Mouse (Mus musculus) cerebellum, adult 2 months (tissue): ENCODE measurements around the gene Inka1. TPM values are rescaled to one million over a fixed set of nuclear protein-coding genes. Genes with fewer than 3 reads are reported as not detected.

Experiments
- DNase-seq, 2 experiments: peaks; one replicate each; pipeline ENCODE4 v3.0.0; 2021
- H3K27ac ChIP-seq: fragments of 200-500 bp; 2 replicates; pipeline ENCODE4 v1.5.1; 2012; ENCODE audit warnings: low read length, control low read depth, inconsistent platforms; ENCODE audit not compliant: insufficient read depth
- H3K27me3 ChIP-seq: fragments of 200-500 bp; 2 replicates; pipeline ENCODE4 v1.6.1; 2012; ENCODE audit warnings: inconsistent platforms, mild to moderate bottlenecking, low read length, moderate library complexity; ENCODE audit not compliant: control insufficient read depth, insufficient read depth
- H3K4me1 ChIP-seq: fragments of 200-500 bp; 2 replicates; pipeline ENCODE4 v1.6.1; 2011; ENCODE audit warnings: low read length; ENCODE audit not compliant: control insufficient read depth, insufficient read depth
- H3K4me3 ChIP-seq: fragments of 200-500 bp; replicated peaks from 2 replicates; pipeline ENCODE3; 2011; ENCODE audit warnings: mild to moderate bottlenecking, low read depth, low read length, control low read depth; ENCODE audit not compliant: insufficient read depth
- CTCF ChIP-seq: fragments of 200-500 bp; IDR thresholded peaks from 2 replicates; pipeline ENCODE4 v1.5.1; 2011; ENCODE audit warnings: low read depth, mild to moderate bottlenecking, control low read depth, low read length, moderate library complexity, borderline replicate concordance; ENCODE audit not compliant: insufficient read depth
- POLR2A ChIP-seq: fragments of 200-500 bp; IDR thresholded peaks from 2 replicates; pipeline ENCODE4 v1.6.1; 2011; ENCODE audit warnings: low read length, control low read depth, borderline replicate concordance; ENCODE audit not compliant: insufficient read depth
- WGBS: fragments of 180-500 bp; shearing (Covaris S2); methylation state at CpG from one replicate; pipeline ENCODE4 v1.1.7; 2018; 5-methylcytosine and 5-hydroxymethylcytosine counted together
- polyA plus RNA-seq: library from polyadenylated mRNA; depleted of rRNA; stranded (reverse); fragments of >200 nt; gene quantifications from 2 replicates; pipeline ENCODE4 v1.2.3, GENCODE M21; 2012

The Inka1 gene
- polyA plus RNA-seq, 1 experiment, result 5.7 TPM

DNA sequence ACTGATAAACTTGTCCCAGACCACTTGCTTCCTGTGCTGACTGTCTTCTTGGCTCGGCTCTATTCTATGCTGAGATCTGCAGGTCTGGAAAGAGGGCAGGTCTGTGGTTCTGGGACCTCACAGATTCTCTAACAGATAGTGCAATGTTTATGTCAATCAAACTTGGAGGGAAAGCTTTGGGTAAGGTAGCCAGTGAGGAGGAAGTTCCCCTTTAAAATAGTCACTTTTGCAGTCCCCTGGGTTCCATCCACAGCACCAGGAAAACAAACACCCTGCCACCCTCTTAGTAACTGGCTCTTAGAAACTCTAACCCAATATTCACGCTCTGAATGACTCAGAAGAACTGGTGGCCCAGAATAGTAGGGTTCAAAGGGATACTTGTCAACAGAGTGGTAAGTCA lies 8.8 kb upstream of the Inka1 start:
- TF ChIP-seq CTCF (no peak), POLR2A (no peak)

DNA sequence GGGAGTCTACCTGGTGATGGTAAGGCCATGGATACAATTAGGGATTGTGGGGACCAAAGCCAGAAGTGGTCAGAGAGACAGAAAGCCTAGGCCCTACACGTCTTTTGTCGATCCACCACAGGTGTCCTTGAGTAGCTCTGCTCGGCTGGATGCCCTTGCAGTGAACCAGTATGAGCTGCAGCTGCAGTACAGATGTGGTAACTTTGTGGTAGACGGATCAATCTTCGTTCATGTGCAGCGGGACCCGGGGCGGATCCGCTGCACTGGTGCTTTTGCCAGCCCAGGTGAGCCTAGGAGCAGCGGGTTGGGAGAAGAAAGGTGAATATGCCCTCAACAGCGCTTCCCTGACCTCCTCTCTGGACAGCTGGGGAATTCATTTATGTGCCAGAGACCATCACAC lies 7.3 kb upstream of the Inka1 start:
- DNase-seq, result no peak
- Histone ChIP-seq H3K27ac (no peak overlapping the region), H3K4me3 (no peak overlapping the region), H3K27me3 (no peaks in the 10 kb centered on the region), H3K4me1 (no peaks in the 10 kb centered on the region)
- no peak for TF ChIP-seq CTCF
- TF ChIP-seq POLR2A, result no peak
- 84% methylated on average over 11 of the region's 11 CpGs for WGBS

More for the DNA sequence above, 8.8 kb upstream of the Inka1 start:
- no peaks in the 10 kb centered on the region for H3K4me1 ChIP-seq
- no peak overlapping the region for H3K27ac ChIP-seq
- DNase-seq, result no peak
- H3K27me3 ChIP-seq, result no peaks in the 10 kb centered on the region
- H3K4me3 ChIP-seq, result no peak overlapping the region
- whole genome bisulfite sequencing, result 75% methylated on average over 2 of the region's 2 CpGs

DNA sequence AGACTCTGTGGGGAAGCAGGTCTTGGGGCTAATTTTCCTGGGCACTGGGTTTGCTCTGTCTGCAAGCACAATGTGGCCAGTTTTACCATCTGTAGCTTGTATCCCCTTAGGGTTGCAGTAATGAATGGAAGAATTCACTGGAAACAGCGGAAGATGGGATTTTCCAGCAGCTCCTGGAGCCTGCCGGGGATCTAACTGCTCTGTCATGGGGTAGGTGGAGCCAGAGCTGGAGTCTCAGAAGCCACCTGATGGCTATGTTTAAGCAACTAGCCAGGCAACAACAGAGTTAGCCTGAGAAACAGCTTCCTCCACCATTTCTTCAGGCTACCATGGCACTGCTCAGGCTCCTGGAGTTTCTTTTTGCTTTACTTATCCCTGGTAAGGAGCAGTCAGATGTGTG lies 6.5 kb upstream of the Inka1 start, which contains the start of gene Cdhr4:
Cdhr4 (plus strand) TSS at position 301 of the 400 bp plus-strand sequence.
- no peak for DNase-seq
- 26% methylated on average over 2 of the region's 2 CpGs for WGBS
- Histone ChIP-seq H3K27ac (no peak within 1 kb of the TSS), H3K4me1 (no peaks in the 10 kb centered on the region), H3K27me3 (no peaks in the 10 kb centered on the region), H3K4me3 (no peak within 1 kb of the TSS)
- TF ChIP-seq POLR2A, result no peak
- no peak for TF ChIP-seq CTCF

- H3K27ac ChIP-seq, result no peak overlapping the region
- no peak for TF ChIP-seq CTCF
- TF ChIP-seq POLR2A, result no peak
- H3K4me3 ChIP-seq, result no peak overlapping the region
- peaks cover 3% of the 10 kb centered on the region; the same call in 1 of the 2 replicates for H3K4me1 ChIP-seq
- H3K27me3 ChIP-seq, result no peaks in the 10 kb centered on the region
- 78% methylated on average over 3 of the region's 3 CpGs for WGBS
- no peak for DNase-seq
These were observed 2.3 kb upstream of the Inka1 start for GRCm38 (mm10) chr9:107987950-107988349.

DNA sequence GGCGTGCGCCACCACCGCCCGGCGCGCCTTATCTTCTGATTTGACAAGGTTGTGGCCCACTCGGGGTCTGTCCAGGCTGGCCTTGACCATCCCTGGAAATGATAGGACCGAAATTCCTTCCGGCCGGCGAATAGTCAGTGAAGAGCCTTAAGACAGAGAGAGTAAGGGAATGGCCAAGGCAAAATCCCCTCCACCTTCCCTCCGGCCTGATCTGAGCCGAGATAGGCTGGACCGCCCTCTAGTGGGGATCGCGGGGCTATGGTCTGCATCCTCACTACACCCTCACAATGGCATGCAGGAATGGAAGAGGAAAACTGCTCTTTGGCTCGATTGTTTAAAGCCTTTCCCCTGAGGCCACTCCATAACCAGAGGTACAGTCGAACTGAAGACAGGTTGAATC lies 697 bp upstream of the Inka1 start:
- H3K27ac ChIP-seq, result no peak overlapping the region

GRCm38 (mm10) chr9:107984754-107985055 lies 974 bp downstream of the Inka1 start:
- Histone ChIP-seq H3K4me1 (peaks cover 6% of the 10 kb centered on the region; the same call in 1 of the 2 replicates), H3K27me3 (no peaks in the 10 kb centered on the region), H3K4me3 (no peak overlapping the region), H3K27ac (no peak overlapping the region)
- TF ChIP-seq CTCF, result no peak
- no peak for TF ChIP-seq POLR2A
- 91% methylated on average over 9 of the region's 9 CpGs for WGBS
- DNase-seq, result no peak

More for the DNA sequence above, 697 bp upstream of the Inka1 start:
- TF ChIP-seq POLR2A (no peak), CTCF (peak; percentile 94)
- Histone ChIP-seq H3K4me3 (no peak overlapping the region), H3K27me3 (no peaks in the 10 kb centered on the region), H3K4me1 (peaks cover 6% of the 10 kb centered on the region; the same call in 1 of the 2 replicates)
- DNase-seq, result peak; percentile 75 to 82
- WGBS, result 7% methylated on average over 18 of the region's 18 CpGs

DNA sequence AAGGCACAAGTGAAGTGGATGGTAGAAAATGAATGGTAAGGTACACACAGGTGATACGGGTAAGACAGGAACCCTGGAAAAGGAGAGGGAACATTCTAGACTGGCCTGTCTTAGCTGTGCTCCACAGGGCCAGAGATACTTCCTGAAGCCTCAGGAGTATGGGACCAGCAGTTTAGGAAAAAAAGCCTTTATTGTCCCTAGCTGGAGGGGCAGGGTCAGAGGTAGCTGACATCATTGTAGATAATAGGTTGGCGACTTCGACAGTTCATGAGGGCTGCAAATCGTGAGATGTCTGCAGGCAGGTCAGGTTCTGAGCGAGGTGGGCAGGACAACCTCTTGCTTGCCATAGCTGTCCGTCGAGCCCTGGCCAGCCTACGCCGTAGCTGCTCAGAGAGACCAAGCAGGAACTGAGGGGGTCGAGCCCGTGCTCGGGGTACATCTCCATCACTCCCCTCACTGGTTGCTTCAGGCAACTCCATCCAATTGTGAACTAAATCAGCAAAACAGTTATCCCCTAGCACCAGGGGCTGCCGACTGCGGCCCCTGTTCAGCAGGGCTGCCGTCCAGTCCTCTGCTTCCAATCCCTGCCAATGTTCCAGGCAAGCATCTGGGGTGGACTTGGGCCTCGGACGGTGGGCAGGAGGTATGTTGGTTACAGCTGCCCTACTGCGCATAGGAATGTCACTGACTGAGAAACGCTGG lies 1.5 kb downstream of the Inka1 start:
- 0 out of 2 replicates have a peak overlapping the region, but pooled peaks have one; percentile 47 for H3K27ac ChIP-seq
- no peaks in the 10 kb centered on the region for H3K27me3 ChIP-seq
- TF ChIP-seq CTCF (no peak), POLR2A (no peak)
- 86% methylated on average over 19 of the region's 19 CpGs for WGBS
- no peak overlapping the region for H3K4me3 ChIP-seq
- peaks cover 6% of the 10 kb centered on the region; the same call in 1 of the 2 replicates for H3K4me1 ChIP-seq
- DNase-seq, result no peak

DNA sequence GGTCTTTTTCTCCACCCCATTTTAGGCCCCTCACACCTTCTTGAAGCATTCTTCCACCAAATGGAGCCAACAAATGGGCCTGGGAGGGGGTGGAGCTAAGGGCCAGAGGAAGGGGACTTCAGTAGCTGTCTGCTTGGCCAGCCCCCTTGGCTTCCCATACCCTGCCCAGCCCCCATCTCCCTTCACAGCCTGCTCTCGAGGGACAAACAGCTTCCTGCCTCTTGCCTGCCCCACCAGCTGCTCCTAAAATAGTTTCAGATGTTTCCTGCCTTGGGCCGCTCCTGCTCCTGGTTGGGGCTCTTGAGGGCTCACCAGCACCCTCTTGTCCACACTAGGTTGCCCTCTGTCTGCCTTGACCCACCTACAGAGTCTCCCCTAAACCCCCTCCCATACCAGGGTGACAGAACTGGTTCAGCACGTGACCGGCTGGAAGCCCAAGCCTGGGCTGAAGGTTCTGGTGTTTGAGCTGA lies 2.2 kb downstream of the Inka1 start:
- no peak for DNase-seq
- H3K27me3 ChIP-seq, result no peaks in the 10 kb centered on the region
- H3K4me3 ChIP-seq, result no peak overlapping the region
- 0 out of 2 replicates have a peak overlapping the region, but pooled peaks have one; percentile 47 for H3K27ac ChIP-seq
- H3K4me1 ChIP-seq, result peaks cover 6% of the 10 kb centered on the region; the same call in 1 of the 2 replicates
- WGBS, result 65% methylated on average over 4 of the region's 4 CpGs
- TF ChIP-seq CTCF (no peak), POLR2A (no peak)
